Mouse (Mus musculus): ENCODE measurements around the gene Ston1.

- TF ChIP-seq POLR2A (IDR thresholded peaks at IDR 0.05; ENCODE audit: extremely low read depth, insufficient read depth, low read length): no peak
- no peak for TF ChIP-seq CTCF (IDR thresholded peaks at IDR 0.05; ENCODE audit: extremely low read depth, insufficient read depth, low read length)
These were observed 16.2 kb downstream of the Ston1 start for GRCm38 (mm10) chr17:88613721-88614120.
